Mouse (Mus musculus) MEL (cell line): Measurements from ENCODE around the gene Il6st.

Experiments used
- EP300 ChIP-seq, 2 experiments: IDR thresholded peaks; 2 replicates each; pipeline ENCODE4 v1.6.1; 2011; ENCODE audit warnings: improper control_type of control experiment in 2 of 2, low read length in 2 of 2, low read depth in 1 of 2, mild to moderate bottlenecking in 1 of 2
- GATA1 ChIP-seq: IDR thresholded peaks from 2 replicates; pipeline ENCODE4 v1.6.1; 2011; ENCODE audit warnings: low read depth, low read length, improper control_type of control experiment
- MAFK ChIP-seq: IDR thresholded peaks from 2 replicates; pipeline ENCODE4 v1.6.1; 2011; ENCODE audit warnings: low read depth, mild to moderate bottlenecking, low read length, improper control_type of control experiment, borderline replicate concordance
- POLR2A ChIP-seq, 2 experiments: IDR thresholded peaks; 2 replicates each; pipeline ENCODE4 v1.6.1; 2011 to 2012; ENCODE audit warnings: low read length in 2 of 2, mild to moderate bottlenecking in 2 of 2, control low read depth in 1 of 2, improper control_type of control experiment in 1 of 2, low read depth in 1 of 2, moderate library complexity in 1 of 2; ENCODE audit not compliant: control insufficient read depth in 1 of 2, insufficient read depth in 1 of 2, poor library complexity in 1 of 2

- no peak for TF ChIP-seq MAFK
- TF ChIP-seq POLR2A (IDR thresholded peaks at IDR 0.05; ENCODE audit: control insufficient read depth in 1 of 2, insufficient read depth in 1 of 2, low read depth in 1 of 2, low read length in 2 of 2, poor library complexity in 1 of 2), result no peak
- TF ChIP-seq EP300 (IDR thresholded peaks at IDR 0.05; ENCODE audit: low read depth in 1 of 2, low read length in 2 of 2), result no peak
- TF ChIP-seq GATA1, result no peak
Observed at GRCm38 (mm10) chr13:112506766-112507165, 42.9 kb downstream of the Il6st start.
